Mouse (Mus musculus): ENCODE results near the gene Ndufaf5. TPM values are rescaled to one million over a fixed set of nuclear protein-coding genes. Genes with fewer than 3 reads are reported as not detected.

Ndufaf5 gene
- total RNA-seq, 2 experiments from 2014 or later = 9.7 to 22.4 TPM

Other genes with a start within 250 kb of the Ndufaf5 start
- gene Tasp1, start 103.8 kb upstream of the Ndufaf5 start, total RNA-seq (2014; fragmentation: Nextera tagmentation) = 15.2 and 29.6 TPM in 2 replicates
- 17.9 and 21.4 TPM in 2 replicates for gene Tasp1, start 103.8 kb upstream of the Ndufaf5 start, total RNA-seq (2017)
- not detected in 2 replicates for gene Gm17374, start 18.6 kb upstream of the Ndufaf5 start, total RNA-seq (2014; fragmentation: Nextera tagmentation)
- not detected in 2 replicates for gene Gm17374, start 18.6 kb upstream of the Ndufaf5 start, total RNA-seq (2017)
- gene Esf1, start 85 bp upstream of the Ndufaf5 start, total RNA-seq (2014; fragmentation: Nextera tagmentation) = 47.0 and 53.4 TPM in 2 replicates
- 103 and 156 TPM in 2 replicates for gene Esf1, start 85 bp upstream of the Ndufaf5 start, total RNA-seq (2017)
- gene Sel1l2, start 219.1 kb downstream of the Ndufaf5 start, total RNA-seq (2014; fragmentation: Nextera tagmentation) = not detected in 2 replicates
- not detected in 2 replicates for gene Sel1l2, start 219.1 kb downstream of the Ndufaf5 start, total RNA-seq (2017)
- 7.4 and 17.2 TPM in 2 replicates for gene Macrod2, start 224.7 kb downstream of the Ndufaf5 start, total RNA-seq (2014; fragmentation: Nextera tagmentation)
- 10.8 and 10.9 TPM in 2 replicates for gene Macrod2, start 224.7 kb downstream of the Ndufaf5 start, total RNA-seq (2017)

Measured in megakaryocyte-erythroid progenitor cell, adult 5-6 weeks (primary cell).